Mouse (Mus musculus) lung, adult 2 months (tissue): Measurements from ENCODE around the gene Gnao1. TPM values are rescaled to one million over a fixed set of nuclear protein-coding genes. Genes with fewer than 3 reads are reported as not detected.

Experiments used
- DNase-seq: peaks from one replicate; pipeline ENCODE4 v3.0.0; 2022
- H3K4me1 ChIP-seq: fragments of 200-500 bp; 2 replicates; pipeline ENCODE4 v1.6.1; 2011; ENCODE audit warnings: low read length; ENCODE audit not compliant: control insufficient read depth, insufficient read depth
- H3K4me3 ChIP-seq: fragments of 200-500 bp; replicated peaks from 2 replicates; pipeline ENCODE3; 2011; ENCODE audit warnings: low read depth, mild to moderate bottlenecking, control low read depth, low read length; ENCODE audit errors: extremely low read depth
- CTCF ChIP-seq: fragments of 200-500 bp; IDR thresholded peaks from 2 replicates; pipeline ENCODE4 v1.5.1; 2011; ENCODE audit warnings: mild to moderate bottlenecking, low read length, control low read depth; ENCODE audit not compliant: insufficient read depth
- POLR2A ChIP-seq: fragments of 200-500 bp; IDR thresholded peaks from 2 replicates; pipeline ENCODE4 v1.6.1; 2011; ENCODE audit warnings: low read depth, mild to moderate bottlenecking, control low read depth, low read length, borderline replicate concordance; ENCODE audit errors: extremely low read depth
- WGBS: fragments of 180-500 bp; shearing (Covaris S2); methylation state at CpG from one replicate; pipeline ENCODE4 v1.1.7; 2018; 5-methylcytosine and 5-hydroxymethylcytosine counted together
- polyA plus RNA-seq: library from polyadenylated mRNA; depleted of rRNA; stranded (reverse); fragments of >200 nt; gene quantifications from 2 replicates; pipeline ENCODE4 v1.2.3, GENCODE M21; 2012; rRNA removed

The Gnao1 gene
- polyA plus RNA-seq, 1 experiment, result 38.4 TPM

- H3K4me1 ChIP-seq, result peaks cover 11% of the 10 kb centered on the region
- under 1% methylated on average over 126 of the region's 130 CpGs for WGBS
Observed at GRCm38 (mm10) chr8:94012013-94012951, 202.5 kb downstream of the Gnao1 start, which contains the start of gene Amfr. TSS of gene Amfr (minus strand) at chr8:94012842.

GRCm38 (mm10) chr8:94013026-94013612 is 203.4 kb downstream of the Gnao1 start:
- H3K4me1 ChIP-seq, result peaks cover 11% of the 10 kb centered on the region
- WGBS, result 25% methylated on average over 7 of the region's 7 CpGs
- peak overlapping the region; percentile 78 for H3K4me3 ChIP-seq
- TF ChIP-seq POLR2A (no peak), CTCF (no peak)
- no peak for DNase-seq

More at GRCm38 (mm10) chr8:94012013-94012951, 202.5 kb downstream of the Gnao1 start, which contains the start of gene Amfr:
- peak; percentile 70 for DNase-seq
- H3K4me3 ChIP-seq, result peak within 1 kb of the TSS; percentile 78
- TF ChIP-seq CTCF (no peak), POLR2A (no peak)

Other genes with a start within 250 kb of the Gnao1 start
- 120 and 134 TPM in 2 replicates for gene Amfr, start 202.9 kb downstream of the Gnao1 start, polyA plus RNA-seq
- 25.0 and 34.4 TPM in 2 replicates for gene Nudt21, start 227.1 kb downstream of the Gnao1 start, polyA plus RNA-seq
- 5.8 and 7.5 TPM in 2 replicates for gene Ogfod1, start 227.2 kb downstream of the Gnao1 start, polyA plus RNA-seq